Mouse (Mus musculus) lung, adult 2 months (tissue): ENCODE results near the gene Nod1. TPM values are rescaled to one million over a fixed set of nuclear protein-coding genes. Genes with fewer than 3 reads are reported as not detected.

Experiments
- DNase-seq: peaks from one replicate; pipeline ENCODE4 v3.0.0; 2022
- H3K4me1 ChIP-seq: fragments of 200-500 bp; 2 replicates; pipeline ENCODE4 v1.6.1; 2011; ENCODE audit warnings: low read length; ENCODE audit not compliant: control insufficient read depth, insufficient read depth
- H3K4me3 ChIP-seq: fragments of 200-500 bp; replicated peaks from 2 replicates; pipeline ENCODE3; 2011; ENCODE audit warnings: low read depth, mild to moderate bottlenecking, control low read depth, low read length; ENCODE audit errors: extremely low read depth
- CTCF ChIP-seq: fragments of 200-500 bp; IDR thresholded peaks from 2 replicates; pipeline ENCODE4 v1.5.1; 2011; ENCODE audit warnings: mild to moderate bottlenecking, low read length, control low read depth; ENCODE audit not compliant: insufficient read depth
- POLR2A ChIP-seq: fragments of 200-500 bp; IDR thresholded peaks from 2 replicates; pipeline ENCODE4 v1.6.1; 2011; ENCODE audit warnings: low read depth, mild to moderate bottlenecking, control low read depth, low read length, borderline replicate concordance; ENCODE audit errors: extremely low read depth
- WGBS: fragments of 180-500 bp; shearing (Covaris S2); methylation state at CpG from one replicate; pipeline ENCODE4 v1.1.7; 2018; 5-methylcytosine and 5-hydroxymethylcytosine counted together
- polyA plus RNA-seq: library from polyadenylated mRNA; depleted of rRNA; stranded (reverse); fragments of >200 nt; gene quantifications from 2 replicates; pipeline ENCODE4 v1.2.3, GENCODE M21; 2012

The Nod1 gene
- polyA plus RNA-seq, 1 experiment, result 66.0 TPM

DNA sequence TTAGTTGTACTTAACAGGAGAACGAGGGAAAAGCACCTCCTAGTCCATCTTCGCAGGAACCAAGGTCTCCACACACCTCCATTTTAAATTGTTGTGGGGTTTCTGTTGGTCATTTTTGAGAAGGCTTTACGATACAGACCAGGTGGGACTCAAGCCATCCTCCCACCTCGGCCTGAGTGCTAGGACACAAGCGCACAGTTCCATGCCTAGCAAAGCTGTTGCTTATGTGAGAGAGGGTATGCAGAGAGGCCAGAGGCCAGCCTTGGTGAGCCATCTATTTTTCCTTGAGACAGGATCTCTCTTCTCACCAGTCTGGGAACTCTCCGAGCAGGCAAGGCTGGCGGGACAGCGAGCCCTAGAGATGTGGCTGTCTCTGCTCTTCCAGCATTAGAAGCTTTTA, 11.7 kb upstream of the Nod1 start:
- no peak for DNase-seq
- Histone ChIP-seq H3K4me3 (no peak overlapping the region), H3K4me1 (no peaks in the 10 kb centered on the region)
- WGBS, result 96% methylated on average over 8 of the region's 8 CpGs
- TF ChIP-seq CTCF, result no peak
- TF ChIP-seq POLR2A, result no peak

DNA sequence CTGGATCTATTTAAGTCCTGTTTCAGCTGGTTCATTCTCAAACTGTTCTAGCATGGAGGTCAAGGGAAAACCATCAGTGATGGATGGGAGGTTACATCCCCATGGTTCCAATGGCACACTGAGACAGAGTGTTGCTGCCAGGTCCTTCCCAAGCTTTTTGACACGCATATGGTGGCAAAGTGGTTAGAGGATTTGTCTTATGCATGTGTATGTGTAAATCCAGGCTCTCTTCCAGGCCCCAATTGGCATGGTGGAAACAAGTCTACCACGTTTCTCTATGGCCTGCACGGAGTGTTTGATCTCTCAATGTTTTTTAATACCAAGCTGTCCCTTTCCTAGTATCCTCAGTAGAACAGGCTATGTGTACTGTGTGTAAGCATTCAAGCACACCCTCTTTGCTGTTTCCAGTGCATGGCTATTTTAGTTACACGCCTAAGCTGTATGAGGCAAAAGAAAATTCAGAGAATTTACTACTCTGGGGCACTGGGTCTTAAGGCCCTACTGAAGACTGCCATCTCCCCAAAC, 11.2 kb upstream of the Nod1 start:
- TF ChIP-seq POLR2A, result no peak
- TF ChIP-seq CTCF, result no peak
- WGBS, result 93% methylated on average over 4 of the region's 4 CpGs
- Histone ChIP-seq H3K4me3 (no peak overlapping the region), H3K4me1 (no peaks in the 10 kb centered on the region)
- no peak for DNase-seq

DNA sequence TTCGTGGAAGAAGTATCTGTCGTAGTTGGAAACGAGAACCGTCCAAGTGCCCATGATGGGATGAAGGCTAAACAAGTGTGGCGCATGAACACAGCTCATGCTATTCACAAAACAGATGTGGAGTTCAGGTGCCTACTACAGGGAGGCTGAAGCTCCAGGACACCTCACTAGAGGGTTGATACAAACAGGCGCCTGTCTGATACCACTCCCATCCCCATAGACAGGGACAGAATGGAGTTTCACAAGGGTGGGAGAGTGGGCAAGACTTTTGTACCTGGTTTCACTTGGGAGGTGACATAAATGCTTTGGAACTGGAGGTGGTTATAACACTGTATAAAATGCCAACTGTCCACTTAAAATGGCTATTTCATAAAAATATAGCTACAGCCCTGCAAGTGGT, 7.0 kb upstream of the Nod1 start:
- no peak for TF ChIP-seq POLR2A
- no peak for TF ChIP-seq CTCF
- no peaks in the 10 kb centered on the region for H3K4me1 ChIP-seq
- WGBS, result 99% methylated on average over 6 of the region's 6 CpGs
- H3K4me3 ChIP-seq, result no peak overlapping the region
- DNase-seq, result no peak

DNA sequence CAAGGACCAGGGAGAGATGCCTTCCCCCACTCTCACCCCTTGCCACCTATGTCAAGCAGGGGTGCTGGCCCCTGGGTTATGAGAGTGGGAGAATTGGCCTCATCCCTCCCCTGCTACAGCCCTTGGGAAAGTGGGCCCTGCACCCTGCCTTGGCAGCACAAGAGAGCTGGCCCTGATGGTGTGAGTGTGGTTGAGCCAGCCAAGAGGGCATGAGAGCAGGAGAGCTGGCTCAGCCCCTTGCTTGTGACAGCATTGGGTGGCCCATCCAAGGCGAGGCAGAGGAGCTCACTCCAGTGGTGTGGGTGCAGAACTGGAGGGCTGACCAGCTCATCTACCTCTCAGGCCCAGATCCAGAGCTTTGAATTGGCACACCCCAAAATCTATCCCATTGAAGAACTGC, 3.2 kb upstream of the Nod1 start:
- 88% methylated on average over 1 of the region's 1 CpGs for WGBS
- Histone ChIP-seq H3K4me1 (peaks cover 2% of the 10 kb centered on the region), H3K4me3 (no peak overlapping the region)
- no peak for TF ChIP-seq CTCF
- TF ChIP-seq POLR2A, result no peak
- no peak for DNase-seq

DNA sequence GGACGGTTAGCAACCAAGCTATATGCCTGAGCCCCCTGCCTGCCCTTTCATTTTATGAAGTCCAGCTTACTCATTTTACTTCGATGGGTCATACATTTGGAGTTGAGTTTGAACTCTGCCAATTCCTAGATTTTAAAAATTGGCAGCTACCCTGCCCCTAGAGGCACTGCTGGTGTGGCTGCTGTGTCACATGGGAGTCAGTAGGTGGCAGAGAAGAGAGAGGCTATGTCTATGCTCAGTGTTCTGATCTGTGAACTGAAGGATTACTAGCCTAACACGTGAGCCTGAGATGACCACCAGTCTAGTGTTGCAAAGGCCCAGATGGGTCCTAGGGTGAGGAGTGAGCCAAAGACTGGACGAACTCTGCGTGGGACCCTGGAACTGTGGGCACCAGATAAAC, 2.1 kb upstream of the Nod1 start:
- no peak overlapping the region for H3K4me3 ChIP-seq
- peak; percentile 69 for TF ChIP-seq CTCF
- TF ChIP-seq POLR2A, result no peak
- peaks cover 8% of the 10 kb centered on the region for H3K4me1 ChIP-seq
- WGBS, result 62% methylated on average over 5 of the region's 5 CpGs
- DNase-seq, result no peak

DNA sequence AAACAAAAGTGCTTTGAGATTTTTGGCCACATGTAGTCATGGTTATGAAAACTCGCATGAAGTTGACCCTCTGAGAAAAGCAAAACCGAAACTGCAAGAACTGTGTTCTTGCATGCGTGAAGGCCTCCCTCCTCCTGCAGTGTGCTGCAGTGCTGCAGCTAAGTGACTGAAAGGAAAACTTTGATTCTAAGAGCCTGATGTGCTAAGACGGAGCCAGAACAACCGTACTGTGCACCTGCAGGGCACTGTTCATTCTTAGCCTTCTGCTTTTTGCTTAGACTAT, 458 bp upstream of the Nod1 start:
- DNase-seq, result no peak
- under 1% methylated on average over 5 of the region's 5 CpGs for WGBS
- Histone ChIP-seq H3K4me3 (peak overlapping the region; percentile 99), H3K4me1 (peaks cover 12% of the 10 kb centered on the region)
- TF ChIP-seq CTCF (peak; percentile 29; the same call in 1 of the 2 replicates), POLR2A (no peak)

DNA sequence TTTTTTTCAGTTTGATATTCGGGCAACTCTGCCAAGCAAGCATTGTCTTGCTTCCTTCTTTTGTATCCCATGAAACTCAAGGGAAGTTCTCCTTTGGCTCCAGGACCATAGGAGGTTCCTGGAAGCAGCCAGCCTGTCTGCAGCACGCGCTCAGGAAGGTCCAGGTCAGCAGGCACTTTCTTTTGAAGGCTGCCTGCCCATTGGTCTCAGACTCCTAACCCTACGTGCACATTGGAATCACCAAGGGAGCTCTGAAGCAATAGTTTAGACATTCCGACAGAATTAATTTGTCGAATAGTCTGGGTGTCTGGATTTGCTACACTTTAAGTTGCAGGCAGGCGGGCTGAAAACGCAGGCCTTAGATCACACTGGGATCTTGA, 691 bp downstream of the Nod1 start:
- peaks cover 15% of the 10 kb centered on the region for H3K4me1 ChIP-seq
- 11% methylated on average over 8 of the region's 8 CpGs for WGBS
- peak overlapping the region; percentile 99 for H3K4me3 ChIP-seq
- TF ChIP-seq POLR2A (peak; percentile 29; the same call in 1 of the 2 replicates), CTCF (no peak)
- peak; percentile 51 for DNase-seq

DNA sequence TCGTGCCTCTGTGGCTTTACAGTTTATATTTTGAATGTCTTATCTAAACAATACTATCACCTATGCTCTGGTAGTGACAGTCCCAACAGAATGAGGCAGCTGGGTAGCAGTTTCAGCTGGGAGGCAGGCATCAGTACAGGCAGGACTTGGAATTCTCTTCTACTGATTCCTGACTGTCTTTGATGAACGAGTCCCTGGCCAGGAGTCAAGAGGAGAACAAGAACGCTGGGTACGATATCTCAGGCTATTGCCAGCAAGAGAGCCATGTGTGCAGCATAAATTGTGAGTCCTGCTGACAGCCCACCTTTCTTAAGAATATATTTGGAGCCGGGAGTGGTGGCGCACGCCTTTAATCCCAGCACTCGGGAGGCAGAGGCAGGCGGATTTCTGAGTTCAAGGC, 1.9 kb downstream of the Nod1 start:
- WGBS, result 37% methylated on average over 8 of the region's 9 CpGs
- DNase-seq, result no peak
- Histone ChIP-seq H3K4me1 (peaks cover 15% of the 10 kb centered on the region), H3K4me3 (peak overlapping the region; percentile 25)
- TF ChIP-seq CTCF (no peak), POLR2A (no peak)

DNA sequence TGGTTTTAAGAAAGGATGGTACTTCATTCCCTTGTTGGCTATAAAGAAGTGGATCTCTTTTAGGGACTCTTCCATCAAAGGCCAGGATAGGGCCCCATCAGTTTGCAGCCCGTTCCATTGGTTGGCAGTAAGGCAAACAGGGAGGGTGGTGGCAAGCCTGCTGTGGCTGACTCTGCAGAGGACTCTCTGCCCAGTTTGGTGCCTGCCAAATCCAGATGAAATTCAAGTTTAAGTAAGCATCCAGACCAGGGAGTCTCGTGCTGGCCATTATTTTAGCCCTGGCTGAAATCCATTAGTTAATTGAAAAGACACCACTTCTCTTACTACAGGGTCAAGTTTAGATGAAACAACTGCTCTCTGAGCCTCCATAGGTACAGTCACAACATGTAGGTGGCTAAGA, 2.6 kb downstream of the Nod1 start:
- H3K4me1 ChIP-seq, result peaks cover 18% of the 10 kb centered on the region
- TF ChIP-seq CTCF, result no peak
- WGBS, result 34% methylated on average over 2 of the region's 2 CpGs
- no peak for DNase-seq
- peak overlapping the region; percentile 25 for H3K4me3 ChIP-seq

DNA sequence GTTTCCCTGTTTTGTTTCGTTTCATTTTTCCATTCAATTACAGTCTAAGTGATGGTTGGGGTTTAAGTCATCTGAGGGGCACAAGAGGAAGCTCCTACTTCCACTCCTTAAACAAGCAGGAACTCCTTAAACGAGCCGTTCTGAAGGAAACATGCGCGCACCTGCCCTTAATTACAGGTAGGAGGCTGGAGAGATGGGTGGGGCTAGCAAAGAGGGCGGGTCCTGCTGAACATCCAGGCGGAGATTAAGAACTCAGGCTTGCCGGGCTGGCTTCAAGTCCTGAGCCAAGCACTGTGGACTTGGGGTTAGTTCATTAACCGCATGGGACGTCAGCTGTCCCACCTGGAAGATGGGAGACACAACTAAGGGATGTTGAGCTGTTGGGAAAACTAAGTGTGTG, 4.8 kb downstream of the Nod1 start:
- WGBS, result 47% methylated on average over 10 of the region's 10 CpGs
- H3K4me3 ChIP-seq, result no peak overlapping the region
- H3K4me1 ChIP-seq, result peaks cover 16% of the 10 kb centered on the region
- DNase-seq, result no peak
- TF ChIP-seq POLR2A (no peak), CTCF (no peak)

DNA sequence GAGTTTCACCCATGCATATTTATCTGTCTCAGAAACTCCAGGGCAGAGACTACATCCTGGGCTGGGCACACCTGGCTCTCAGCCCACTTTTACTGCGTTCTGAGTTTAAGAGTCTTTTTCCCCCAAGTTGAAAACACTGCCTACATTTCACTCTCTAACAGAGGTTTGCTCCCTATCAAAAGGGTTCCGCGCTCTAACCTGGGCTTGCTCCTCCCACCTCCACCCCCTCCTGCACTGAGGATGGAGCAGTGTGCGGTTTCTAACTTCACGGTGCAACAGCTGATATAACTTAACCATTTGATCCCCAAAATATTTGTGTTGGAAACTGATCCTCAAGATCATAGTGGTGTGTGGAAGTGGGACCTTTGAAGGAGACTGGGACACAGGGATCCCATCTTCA, 7.2 kb downstream of the Nod1 start:
- TF ChIP-seq POLR2A, result no peak
- no peak for TF ChIP-seq CTCF
- no peak for DNase-seq
- 40% methylated on average over 5 of the region's 5 CpGs for WGBS
- Histone ChIP-seq H3K4me1 (peaks cover 13% of the 10 kb centered on the region), H3K4me3 (no peak overlapping the region)
